Mouse (Mus musculus) urinary bladder, postnatal 36 days (tissue): ENCODE measurements around the gene Slit2.
A peak's percentile ranks its signal among the peaks of the same experiment; 100 is the strongest.

Experiments used
- DNase-seq, 2 experiments: peaks; one replicate each; pipeline ENCODE4 v3.0.0; 2022; ENCODE audit warnings: low spot score in 2 of 2, mixed read lengths in 1 of 2

Slit2 gene

GRCm38 (mm10) chr5:47982941-47983701, at the start of gene Slit2:
Gene Slit2 (plus strand): TSS chr5:47983138.
- peak; percentile 86 to 88 for DNase-seq

GRCm38 (mm10) chr5:47938586-47939372, 44.2 kb upstream of the Slit2 start:
- no peak for DNase-seq

- no peak for DNase-seq
Measured at GRCm38 (mm10) chr5:47956451-47956850, 26.5 kb upstream of the Slit2 start.

DNA sequence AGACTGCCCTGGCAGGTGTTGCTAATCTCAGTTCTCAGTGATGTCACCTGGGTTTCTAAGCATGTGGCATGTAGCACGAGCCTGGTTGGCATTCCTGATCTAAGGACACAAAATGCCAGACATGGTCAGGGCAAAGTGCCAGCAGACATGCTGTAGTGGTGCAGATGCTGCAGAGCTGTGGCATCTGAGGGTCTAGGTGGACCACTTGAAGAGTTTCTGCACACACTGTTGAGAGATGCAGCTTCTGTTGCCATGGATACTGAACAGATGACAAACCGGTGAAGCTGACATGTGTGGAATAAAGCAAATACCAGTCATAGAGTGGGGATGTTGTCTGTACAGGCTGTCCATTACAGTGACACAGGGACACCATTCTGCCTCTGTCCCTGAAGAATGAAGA, 7.1 kb upstream of the Slit2 start:
- no peak for DNase-seq

- no peak for DNase-seq
Measured at GRCm38 (mm10) chr5:47979371-47979770, 3.6 kb upstream of the Slit2 start.

GRCm38 (mm10) chr5:47980459-47980858, 2.5 kb upstream of the Slit2 start:
- DNase-seq: no peak

GRCm38 (mm10) chr5:47981951-47982350, 987 bp upstream of the Slit2 start:
- no peak for DNase-seq

- peak in 1 of 2 experiments; percentile 4 for DNase-seq
Measured at GRCm38 (mm10) chr5:47983746-47984583, 1.0 kb downstream of the Slit2 start.

- DNase-seq: peak in 1 of 2 experiments; percentile 2
Measured at GRCm38 (mm10) chr5:47984584-47985197, 1.8 kb downstream of the Slit2 start.

DNA sequence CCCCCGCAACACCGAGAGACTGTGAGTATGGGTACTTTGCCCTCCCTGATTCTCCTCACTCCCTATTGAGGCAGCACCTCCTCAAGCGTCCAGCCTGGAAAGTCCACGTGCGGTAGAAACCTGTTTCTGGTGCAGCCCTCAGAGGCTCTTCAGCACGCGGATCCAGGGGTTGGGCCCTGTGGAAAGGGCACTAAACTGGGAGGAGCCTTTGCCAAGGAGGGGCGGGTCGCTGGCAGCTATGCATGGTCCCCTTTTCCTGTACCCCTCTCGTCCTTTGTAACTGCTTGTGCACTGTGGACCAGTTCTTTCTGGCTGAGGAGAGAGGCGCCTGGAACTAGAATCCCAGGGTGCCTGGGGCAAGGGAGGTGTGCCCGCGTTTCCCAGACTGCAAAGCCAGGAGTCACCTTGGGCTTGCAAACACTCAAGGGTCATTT, 2.3 kb downstream of the Slit2 start:
- DNase-seq: peak in 1 of 2 experiments; percentile 4

GRCm38 (mm10) chr5:47985901-47986670, 3.1 kb downstream of the Slit2 start:
- peak in 1 of 2 experiments; percentile 7 for DNase-seq

DNA sequence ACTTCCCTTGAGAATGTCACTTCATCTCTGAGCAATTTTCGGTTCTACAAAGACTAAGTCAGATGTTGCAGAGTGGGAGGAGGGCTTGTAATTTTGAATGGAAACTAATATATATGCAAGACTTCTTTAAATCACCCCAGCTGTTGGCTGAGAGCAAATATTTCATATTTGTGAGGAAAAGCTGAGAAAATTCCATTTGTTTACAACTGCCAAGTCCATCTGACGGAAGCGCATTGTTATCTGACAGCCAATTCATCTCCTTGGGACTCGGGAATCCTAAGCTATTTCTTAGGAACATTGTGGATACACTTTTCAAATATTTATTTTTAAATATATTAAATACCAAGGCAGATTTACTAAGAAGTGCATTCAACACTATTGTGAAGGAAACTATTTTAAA, 8.0 kb downstream of the Slit2 start:
- no peak for DNase-seq

DNA sequence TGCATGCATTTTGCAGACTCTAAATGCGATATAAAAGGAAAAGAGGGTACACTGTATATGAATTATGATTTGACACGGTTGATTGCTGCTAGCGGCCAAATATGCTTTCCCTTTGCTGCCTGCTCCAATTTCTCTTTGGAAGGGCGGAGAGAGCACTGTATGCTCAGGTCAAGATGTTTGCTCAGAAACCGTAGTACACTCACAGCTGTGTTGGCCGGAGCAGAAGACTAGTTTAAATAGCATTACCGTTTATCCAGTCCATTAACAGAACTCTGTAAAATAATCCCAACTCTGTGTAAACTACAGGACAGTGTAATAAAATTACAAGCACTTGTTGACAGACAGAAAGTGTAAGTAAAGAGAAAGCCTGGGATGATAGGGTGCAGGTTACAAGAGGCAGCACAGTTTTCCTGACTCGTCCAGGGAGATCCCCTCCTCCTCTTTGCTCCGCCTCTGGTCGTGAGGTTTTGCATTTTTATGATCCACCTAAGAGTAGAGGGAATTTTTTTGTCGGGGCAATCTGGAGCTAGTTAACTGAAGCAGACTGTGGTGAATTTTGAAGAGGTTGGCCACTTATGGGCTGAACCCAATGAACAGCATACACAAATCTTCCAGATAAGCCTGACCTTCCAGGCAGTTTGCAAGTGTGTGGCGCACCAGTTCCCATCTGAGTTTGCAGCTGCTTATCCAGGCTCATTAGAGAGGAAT, 20.9 kb downstream of the Slit2 start:
- no peak for DNase-seq

GRCm38 (mm10) chr5:48005533-48005932, 22.6 kb downstream of the Slit2 start:
- no peak for DNase-seq

DNA sequence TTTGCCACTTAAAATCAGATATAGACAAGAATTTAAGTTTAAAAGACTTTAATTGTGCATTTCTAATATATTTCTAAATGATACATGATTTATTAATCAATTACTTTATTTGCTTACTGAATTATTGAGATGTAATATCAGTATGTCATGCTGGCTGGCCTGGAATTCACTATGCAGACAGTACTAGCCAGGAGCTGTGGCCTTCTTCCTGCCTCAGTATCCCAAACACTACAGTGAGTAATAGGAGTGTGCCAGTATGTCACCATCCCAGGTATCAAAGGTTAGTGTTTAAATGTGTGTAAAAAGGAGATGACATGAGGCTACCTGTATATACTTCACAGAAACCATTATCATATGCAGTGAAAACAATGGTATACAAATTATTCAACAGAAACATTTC, 23.1 kb downstream of the Slit2 start:
- DNase-seq: no peak

DNA sequence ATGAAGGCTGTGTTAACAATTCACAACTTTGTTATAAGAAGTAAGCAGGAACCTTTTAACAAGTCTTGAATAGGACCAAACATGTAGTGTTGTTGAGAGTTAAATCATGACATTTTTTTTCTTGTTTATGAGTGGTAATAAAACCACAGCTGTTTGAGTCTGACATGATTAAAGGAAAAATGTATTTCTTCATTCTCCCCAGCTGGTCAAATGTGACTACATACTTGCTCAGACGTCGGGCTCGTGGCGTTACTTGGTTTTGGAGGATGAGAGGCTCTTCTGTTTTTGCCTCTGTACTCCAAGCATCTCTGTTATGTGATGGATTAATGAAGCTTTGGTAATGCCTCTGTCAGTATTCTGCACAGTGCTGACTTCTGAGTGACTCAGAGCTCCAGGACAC, 40.5 kb downstream of the Slit2 start:
- DNase-seq: no peak

DNA sequence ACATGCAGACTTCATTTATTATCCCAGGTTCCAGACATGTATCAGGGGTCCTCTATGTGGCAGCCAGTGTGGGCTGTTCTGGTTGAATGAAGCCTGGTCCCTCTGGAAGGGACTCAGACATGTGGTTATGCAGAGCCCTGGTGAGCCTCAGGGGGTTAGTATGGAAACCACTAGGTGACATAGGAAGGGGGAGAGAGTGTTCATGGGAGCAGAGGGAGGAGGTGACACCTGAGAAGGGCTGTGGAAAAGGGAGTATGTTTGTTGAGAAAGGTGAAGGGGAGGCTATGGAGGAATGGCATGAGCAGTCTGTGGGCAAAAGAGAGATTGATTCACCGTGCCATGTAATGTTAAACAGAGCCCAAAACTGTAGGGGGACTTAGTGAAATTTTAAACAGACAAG, 51.9 kb downstream of the Slit2 start:
- no peak for DNase-seq

DNA sequence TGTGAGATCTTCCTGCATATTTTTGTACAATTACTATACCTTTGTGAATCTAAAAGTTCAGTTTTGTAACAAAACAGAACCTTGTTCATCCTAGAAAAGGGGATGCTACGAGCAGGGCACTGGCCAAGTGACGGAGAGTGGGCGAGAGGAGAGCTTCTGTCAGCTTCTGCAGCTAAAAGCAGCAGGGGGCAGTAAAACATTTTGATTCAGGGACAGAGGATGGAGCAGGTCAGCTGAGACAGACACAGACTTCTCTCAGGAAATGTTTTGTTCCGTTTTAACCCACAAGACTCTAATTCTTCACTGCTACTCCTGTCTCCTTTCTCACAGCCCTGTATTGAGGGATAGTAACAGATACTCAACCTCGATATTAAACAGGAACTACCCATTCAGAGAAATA, 55.1 kb downstream of the Slit2 start:
- DNase-seq: no peak

- no peak for DNase-seq
Measured at GRCm38 (mm10) chr5:48048986-48049751, 66.2 kb downstream of the Slit2 start.
